Mouse (Mus musculus): ENCODE results near the gene Gbp8. TPM values are rescaled to one million over a fixed set of nuclear protein-coding genes. Genes with fewer than 3 reads are reported as not detected.

The Gbp8 gene
- total RNA-seq, 1 experiment from 2014 or later = 6.6 TPM

Other genes with a start within 250 kb of the Gbp8 start
- gene Abcg3, start 156.8 kb downstream of the Gbp8 start, total RNA-seq (2017) = 14.9 and 15.6 TPM in 2 replicates
- gene Gbp9, start within 50 bp of the Gbp8 start, total RNA-seq (2017) = 2.0 and 7.4 TPM in 2 replicates
- gene Gbp4, start within 50 bp of the Gbp8 start, total RNA-seq (2017) = 1.2 and 4.2 TPM in 2 replicates
- gene Gbp10, start 100.0 kb upstream of the Gbp8 start, total RNA-seq (2017) = 0.69 and 0.88 TPM in 2 replicates
- 0.88 TPM in 1 of 2 replicates, not detected in the other for gene Gm43302, start 154.2 kb upstream of the Gbp8 start, total RNA-seq (2017)
- gene Gbp6, start 154.2 kb upstream of the Gbp8 start, total RNA-seq (2017) = 14.3 and 18.6 TPM in 2 replicates